Mouse (Mus musculus) frontal cortex, postnatal 25 days (tissue): Measurements from ENCODE around the gene Prh1.
"Not testable (repeated sequence)": the region's sequence is repeated elsewhere in the genome, so short reads cannot be mapped to it uniquely, and the experiment has no call there.

Source experiments
- DNase-seq, 2 experiments: peaks; one replicate each; pipeline ENCODE4 v3.0.0; 2022; ENCODE audit warnings: low spot score in 2 of 2

Gene Prh1

DNA sequence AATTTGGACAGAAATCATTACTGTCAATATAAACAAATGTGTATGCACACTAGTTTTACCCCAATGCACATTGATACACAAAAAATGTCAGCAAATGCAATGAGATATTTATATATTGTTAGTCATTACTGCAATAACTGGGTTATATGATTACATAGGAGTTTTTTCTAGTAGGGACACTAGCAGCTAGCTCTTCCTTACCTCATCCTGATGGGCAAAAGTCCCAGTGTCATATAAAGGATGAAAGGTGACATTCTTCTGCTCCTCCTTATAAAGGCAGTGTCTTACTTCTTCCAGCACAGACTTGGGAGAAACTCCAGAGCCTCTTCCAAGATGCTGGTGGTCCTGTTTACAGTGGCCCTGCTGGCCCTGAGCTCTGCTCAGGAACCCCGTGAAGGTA lies at the start of gene Prh1:
Prh1 (plus strand) TSS at position 301 of the 400 bp plus-strand sequence.
- not testable (repeated sequence) for DNase-seq

DNA sequence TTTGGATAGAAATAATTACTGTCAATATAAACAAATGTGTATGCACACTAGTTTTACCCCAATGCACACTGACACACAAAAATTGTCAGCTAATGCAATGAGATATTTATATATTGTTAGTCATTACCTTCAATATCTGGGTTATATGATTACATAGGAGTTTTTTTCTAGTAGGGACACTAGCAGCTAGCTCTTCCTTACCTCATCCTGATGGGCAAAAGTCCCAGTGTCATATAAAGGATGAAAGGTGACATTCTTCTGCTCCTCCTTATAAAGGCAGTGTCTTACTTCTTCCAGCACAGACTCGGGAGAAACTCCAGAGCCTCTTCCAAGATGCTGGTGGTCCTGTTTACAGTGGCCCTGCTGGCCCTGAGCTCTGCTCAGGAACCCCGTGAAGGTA lies 26.0 kb downstream of the Prh1 start, which contains the start of gene Prp2:
Prp2 (plus strand) TSS at position 301 of the 400 bp plus-strand sequence.
- DNase-seq = not testable (repeated sequence)
